Comparison of ENCODE assay signal across 9 mouse cellular contexts in the genomic region with DNA sequence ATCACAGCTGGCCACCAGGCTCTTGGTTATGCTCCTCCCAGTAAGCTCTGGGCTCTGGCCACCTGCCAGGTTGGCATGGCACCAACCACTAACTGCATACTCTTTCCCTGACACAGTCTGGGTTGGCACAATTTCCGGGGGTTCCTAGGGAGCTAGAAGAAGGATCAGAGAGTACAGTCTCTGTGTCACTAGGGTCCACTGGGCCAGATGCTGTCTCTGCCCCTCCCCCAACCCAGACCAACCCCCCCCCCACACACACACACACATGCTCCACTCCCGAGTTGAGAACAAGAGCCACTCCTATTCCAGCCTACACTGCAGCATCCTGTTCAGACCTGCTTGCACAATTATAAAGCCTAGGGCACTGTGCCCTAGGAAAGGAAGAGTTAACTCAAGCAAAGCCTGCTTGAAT. TPM values are rescaled to one million over a fixed set of nuclear protein-coding genes. Genes with fewer than 3 reads are reported as not detected.
DNase-seq lines count a peak whose midpoint lies in the region; ATAC-seq lines count a peak whose summit lies in the region.
"Had no signal": no experiment of that assay in that cellular context is flagged by ENCODE, and none has a peak within 500 bp of the region (broad histone marks: within the 10 kb centered on the region; RNA-seq: fewer than 3 reads in every experiment).

No protein-coding gene starts in this region.

- H3K9ac ChIP-seq in forebrain, embryonic 16.5 days (replicated peaks; ENCODE audit: low read depth, low read length) = no peak overlapping the region

- no peak overlapping the region for H3K4me3 ChIP-seq in forebrain, embryonic 16.5 days (replicated peaks; ENCODE audit: low read length)

- H3K36me3 ChIP-seq in forebrain, embryonic 16.5 days (ENCODE audit: control insufficient read depth, insufficient read depth) = no peaks in the 10 kb centered on the region

- ATAC-seq in forebrain, embryonic 16.5 days = peak; percentile 92

- no peaks in the 10 kb centered on the region for H3K9me3 ChIP-seq in forebrain, embryonic 16.5 days (ENCODE audit: control insufficient read depth, low read length)

- H3K27ac ChIP-seq in forebrain, embryonic 16.5 days (ENCODE audit: low read length) = peak overlapping the region; percentile 57

- peak overlapping the region; percentile 10 for H3K4me2 ChIP-seq in forebrain, embryonic 16.5 days (ENCODE audit: low read length)

- H3K4me1 ChIP-seq in forebrain, embryonic 16.5 days (replicated peaks; ENCODE audit: control insufficient read depth, insufficient read depth, low read length) = peaks cover 12% of the 10 kb centered on the region

- no peaks in the 10 kb centered on the region for H3K27me3 ChIP-seq in forebrain, embryonic 16.5 days (replicated peaks; ENCODE audit: control insufficient read depth, insufficient read depth, low read length)

- 0% methylated on average over 2 of the region's 2 CpGs for WGBS in forebrain, embryonic 16.5 days
- WGBS in large intestine, adult 2 months = 3% methylated on average over 2 of the region's 2 CpGs

- peak; percentile 6 to 14 for DNase-seq in spleen, adult 18-20 months
- no peak for DNase-seq in spleen, adult 12 weeks (ENCODE audit: low spot score)
- DNase-seq in heart, postnatal 4 days = peak; percentile 94
- DNase-seq in large intestine, adult 2 months (ENCODE audit: low read depth, low spot score) = peak; percentile 61
- peak; percentile 89 for DNase-seq in lung, postnatal 36 days
- peak; percentile 90 for DNase-seq in right cerebral cortex, postnatal 14 days
- DNase-seq in thymus, postnatal 4 days = no peak

RNA-seq across cellular contexts. Expression of a gene that starts 38.6 kb away (rescaled TPM):
- polyA plus RNA-seq in forebrain, embryonic 16.5 days (2015; fragmentation: Nextera tagmentation; extraction: Ambion mirVana) = 26.7 and 26.8 TPM in 2 replicates
- total RNA-seq in heart, postnatal 4 days (2021) = 10 to 100 TPM; 38.7 to 39.4 TPM
- polyA plus RNA-seq in large intestine, adult 2 months (2012; rRNA removed) = 10.4 and 14.5 TPM in 2 replicates

RNA-seq across cellular contexts. Expression of a gene that starts 41.8 kb away (rescaled TPM):
- not detected in 2 replicates for polyA plus RNA-seq in forebrain, embryonic 16.5 days (2015; fragmentation: Nextera tagmentation; extraction: Ambion mirVana)
- total RNA-seq in heart, postnatal 4 days (2021) = not detected
- 632 and 6,441 TPM in 2 replicates for polyA plus RNA-seq in large intestine, adult 2 months (2012; rRNA removed)
- total RNA-seq: MEL had no signal

RNA-seq across cellular contexts. Expression of a gene that starts 56.3 kb away (rescaled TPM):
- 2.7 and 3.3 TPM in 2 replicates for polyA plus RNA-seq in forebrain, embryonic 16.5 days (2015; fragmentation: Nextera tagmentation; extraction: Ambion mirVana)
- total RNA-seq in heart, postnatal 4 days (2021) = 1 to 10 TPM; 3.3 to 3.8 TPM
- 1.1 TPM in 2 replicates for polyA plus RNA-seq in large intestine, adult 2 months (2012; rRNA removed)
- total RNA-seq: MEL had no signal

Comparison
In these comparisons a context has a peak if more than half of its experiments do, and no peak if none do; other contexts are left out.
1. DNase-seq: peak in spleen, adult 18-20 months (2 of 2), heart, postnatal 4 days (single experiment), large intestine, adult 2 months (single experiment), lung, postnatal 36 days (single experiment) and right cerebral cortex, postnatal 14 days (single experiment); none in spleen, adult 12 weeks (single experiment) and thymus, postnatal 4 days (single experiment).
2. RNA of a gene that starts 41.8 kb away (polyA plus RNA-seq): 632 to 6,441 TPM in large intestine, adult 2 months; not detected in forebrain, embryonic 16.5 days; every median in the first group is over 100 times any median in the second.